ENCODE assay signal across 14 mouse cellular contexts in genomic region chr6:55332773-55333109, GRCm38 (mm10). TPM values are rescaled to one million over a fixed set of nuclear protein-coding genes. Genes with fewer than 3 reads are reported as not detected.
DNase-seq lines count a peak whose midpoint lies in the region; ATAC-seq lines count a peak whose summit lies in the region.
"Had no signal": no experiment of that assay in that cellular context is flagged by ENCODE, and none has a peak within 500 bp of the region (broad histone marks: within the 10 kb centered on the region; RNA-seq: fewer than 3 reads in every experiment).

No protein-coding gene starts in this region.

- H3K9me3 ChIP-seq in forebrain, embryonic 10.5 days, result no peaks in the 10 kb centered on the region
- H3K9me3 ChIP-seq in forebrain, embryonic 12.5 days, result no peaks in the 10 kb centered on the region
- H3K9me3 ChIP-seq in hindbrain, embryonic 14.5 days (ENCODE audit: control insufficient read depth, low read length), result no peaks in the 10 kb centered on the region
- no peaks in the 10 kb centered on the region for H3K9me3 ChIP-seq in hindbrain, embryonic 12.5 days (replicated peaks)
- H3K9me3 ChIP-seq in limb, embryonic 10.5 days (replicated peaks), result no peaks in the 10 kb centered on the region
- H3K9me3 ChIP-seq: embryonic facial prominence, embryonic 12.5 days had no signal

- H3K4me3 ChIP-seq in forebrain, embryonic 10.5 days, result no peak overlapping the region
- no peak overlapping the region for H3K4me3 ChIP-seq in forebrain, embryonic 12.5 days (replicated peaks)
- no peak overlapping the region for H3K4me3 ChIP-seq in hindbrain, embryonic 14.5 days (replicated peaks; ENCODE audit: low read length)
- no peak overlapping the region for H3K4me3 ChIP-seq in hindbrain, embryonic 12.5 days
- H3K4me3 ChIP-seq in limb, embryonic 10.5 days, result no peak overlapping the region
- H3K4me3 ChIP-seq: embryonic facial prominence, embryonic 12.5 days had no signal

- 85% methylated on average over 6 of the region's 6 CpGs for WGBS in forebrain, embryonic 10.5 days
- 82% methylated on average over 6 of the region's 6 CpGs for WGBS in forebrain, embryonic 12.5 days
- WGBS in hindbrain, embryonic 14.5 days, result 56% methylated on average over 6 of the region's 6 CpGs
- 77% methylated on average over 6 of the region's 6 CpGs for WGBS in hindbrain, embryonic 12.5 days
- 90% methylated on average over 6 of the region's 6 CpGs for WGBS in limb, embryonic 10.5 days

- no peak overlapping the region for H3K4me2 ChIP-seq in forebrain, embryonic 12.5 days
- H3K4me2 ChIP-seq in hindbrain, embryonic 14.5 days (replicated peaks), result no peak overlapping the region
- no peak overlapping the region for H3K4me2 ChIP-seq in hindbrain, embryonic 12.5 days (replicated peaks)
- H3K4me2 ChIP-seq: embryonic facial prominence, embryonic 12.5 days had no signal

- peaks cover 26% of the 10 kb centered on the region for H3K4me1 ChIP-seq in forebrain, embryonic 10.5 days
- H3K4me1 ChIP-seq in forebrain, embryonic 12.5 days, result peaks cover 18% of the 10 kb centered on the region
- peaks cover 25% of the 10 kb centered on the region; the same call in 1 of the 2 replicates for H3K4me1 ChIP-seq in hindbrain, embryonic 14.5 days (replicated peaks; ENCODE audit: control insufficient read depth, insufficient read depth, low read length)
- H3K4me1 ChIP-seq in hindbrain, embryonic 12.5 days, result peaks cover 19% of the 10 kb centered on the region
- H3K4me1 ChIP-seq in limb, embryonic 10.5 days, result peaks cover 41% of the 10 kb centered on the region

- H3K27me3 ChIP-seq in forebrain, embryonic 10.5 days (ENCODE audit: poor library complexity, severe bottlenecking), result no peaks in the 10 kb centered on the region
- no peaks in the 10 kb centered on the region; the same call in 1 of the 2 replicates for H3K27me3 ChIP-seq in forebrain, embryonic 12.5 days
- no peaks in the 10 kb centered on the region for H3K27me3 ChIP-seq in hindbrain, embryonic 14.5 days (ENCODE audit: control insufficient read depth, insufficient read depth, low read length)
- H3K27me3 ChIP-seq in hindbrain, embryonic 12.5 days, result no peaks in the 10 kb centered on the region
- H3K27me3 ChIP-seq in limb, embryonic 10.5 days (ENCODE audit: low read depth, poor library complexity, severe bottlenecking), result no peaks in the 10 kb centered on the region
- H3K27me3 ChIP-seq: embryonic facial prominence, embryonic 12.5 days had no signal

- ATAC-seq in forebrain, embryonic 12.5 days (ENCODE audit: low FRiP score), result no peak
- peak; percentile 51; the same call in 1 of the 2 replicates for ATAC-seq in hindbrain, embryonic 14.5 days (ENCODE audit: low FRiP score)
- ATAC-seq in hindbrain, embryonic 12.5 days (ENCODE audit: low FRiP score), result no peak

- no peaks in the 10 kb centered on the region for H3K36me3 ChIP-seq in forebrain, embryonic 10.5 days (replicated peaks)
- H3K36me3 ChIP-seq in forebrain, embryonic 12.5 days (replicated peaks), result no peaks in the 10 kb centered on the region
- no peaks in the 10 kb centered on the region for H3K36me3 ChIP-seq in hindbrain, embryonic 14.5 days (replicated peaks; ENCODE audit: control insufficient read depth, insufficient read depth)
- no peaks in the 10 kb centered on the region for H3K36me3 ChIP-seq in hindbrain, embryonic 12.5 days
- no peaks in the 10 kb centered on the region for H3K36me3 ChIP-seq in limb, embryonic 10.5 days
- H3K36me3 ChIP-seq: embryonic facial prominence, embryonic 12.5 days had no signal

- H3K9ac ChIP-seq in forebrain, embryonic 12.5 days, result no peak overlapping the region
- H3K9ac ChIP-seq in hindbrain, embryonic 14.5 days, result no peak overlapping the region
- H3K9ac ChIP-seq in hindbrain, embryonic 12.5 days, result no peak overlapping the region
- H3K9ac ChIP-seq: embryonic facial prominence, embryonic 12.5 days had no signal

- no peak for DNase-seq in forebrain, embryonic 10.5 days (ENCODE audit: extremely low spot score, low spot score)
- DNase-seq in hindbrain, embryonic 14.5 days (ENCODE audit: low spot score), result peak; percentile 41
- peak; percentile 26 for DNase-seq in brain, embryonic 18.5 days (ENCODE audit: low read depth, low spot score)
- DNase-seq in limb, embryonic 10.5 days (ENCODE audit: low spot score), result no peak
- no peak for DNase-seq in cerebellum, postnatal 4 days (ENCODE audit: low spot score in 2 of 2)
- no peak for DNase-seq in frontal cortex, postnatal 14 days (ENCODE audit: low spot score in 2 of 2)
- DNase-seq: adrenal gland, postnatal 25 days; cerebellum, adult 9-10 months; liver had no signal

- 0 out of 2 replicates have a peak overlapping the region, but pooled peaks have one; percentile 6 for H3K27ac ChIP-seq in forebrain, embryonic 10.5 days
- no peak overlapping the region for H3K27ac ChIP-seq in forebrain, embryonic 12.5 days
- H3K27ac ChIP-seq in hindbrain, embryonic 14.5 days, result no peak overlapping the region; the same call in 1 of the 2 replicates
- H3K27ac ChIP-seq in hindbrain, embryonic 12.5 days, result no peak overlapping the region
- 0 out of 2 replicates have a peak overlapping the region, but pooled peaks have one; percentile 3 for H3K27ac ChIP-seq in limb, embryonic 10.5 days
- H3K27ac ChIP-seq: embryonic facial prominence, embryonic 12.5 days; macrophage had no signal

RNA-seq across cellular contexts. Expression of gene Aqp1, which starts 3.5 kb away (rescaled TPM):
- polyA plus RNA-seq in forebrain, embryonic 10.5 days (2016; fragmentation: Nextera tagmentation; extraction: Ambion mirVana), result 0.65 and 0.93 TPM in 2 replicates
- polyA plus RNA-seq in forebrain, embryonic 12.5 days (2016; fragmentation: Nextera tagmentation; extraction: Ambion mirVana), result 3.2 and 4.9 TPM in 2 replicates
- polyA plus RNA-seq in hindbrain, embryonic 14.5 days (2014; fragmentation: Nextera tagmentation; extraction: Ambion mirVana), result 3.6 and 6.5 TPM in 2 replicates
- 11.9 and 12.7 TPM in 2 replicates for polyA plus RNA-seq in hindbrain, embryonic 12.5 days (2016; fragmentation: Nextera tagmentation; extraction: Ambion mirVana)
- 0.94 and 1.1 TPM in 2 replicates for polyA plus RNA-seq in limb, embryonic 10.5 days (2016; fragmentation: Nextera tagmentation; extraction: Ambion mirVana)
- polyA plus RNA-seq: macrophage had no signal

RNA-seq across cellular contexts. Expression of gene Ghrhr, which starts 43.4 kb away (rescaled TPM):
- not detected in 2 replicates for polyA plus RNA-seq in forebrain, embryonic 10.5 days (2016; fragmentation: Nextera tagmentation; extraction: Ambion mirVana)
- not detected in 2 replicates for polyA plus RNA-seq in forebrain, embryonic 12.5 days (2016; fragmentation: Nextera tagmentation; extraction: Ambion mirVana)
- not detected in 2 replicates for polyA plus RNA-seq in hindbrain, embryonic 14.5 days (2014; fragmentation: Nextera tagmentation; extraction: Ambion mirVana)
- not detected in 2 replicates for polyA plus RNA-seq in hindbrain, embryonic 12.5 days (2016; fragmentation: Nextera tagmentation; extraction: Ambion mirVana)
- not detected in 2 replicates for polyA plus RNA-seq in limb, embryonic 10.5 days (2016; fragmentation: Nextera tagmentation; extraction: Ambion mirVana)
- polyA plus RNA-seq: embryonic facial prominence, embryonic 12.5 days; macrophage; spleen, adult 2 months had no signal

Comparison
In these comparisons a context has a peak if more than half of its experiments do, and no peak if none do; other contexts are left out.
1. H3K27ac ChIP-seq: peak in forebrain, embryonic 10.5 days (single experiment) and limb, embryonic 10.5 days (single experiment); none in forebrain, embryonic 12.5 days (single experiment), hindbrain, embryonic 14.5 days (single experiment) and hindbrain, embryonic 12.5 days (single experiment).
2. DNase-seq: peak in hindbrain, embryonic 14.5 days (single experiment) and brain, embryonic 18.5 days (single experiment); none in forebrain, embryonic 10.5 days (single experiment), limb, embryonic 10.5 days (single experiment), cerebellum, postnatal 4 days (0 of 2) and frontal cortex, postnatal 14 days (0 of 2).